Mouse (Mus musculus) cortical plate, adult 2 months (tissue): ENCODE results near the gene Twf2.

Source experiments
- CTCF ChIP-seq: fragments of 200-500 bp; IDR thresholded peaks from 2 replicates; pipeline ENCODE4 v1.5.1; 2011; ENCODE audit warnings: mild to moderate bottlenecking, control low read depth, low read length; ENCODE audit not compliant: insufficient read depth; ENCODE audit errors: extremely low read depth
- POLR2A ChIP-seq: fragments of 200-500 bp; IDR thresholded peaks from 2 replicates; pipeline ENCODE4 v1.6.1; 2011; ENCODE audit warnings: mild to moderate bottlenecking, low read length, control low read depth; ENCODE audit not compliant: insufficient read depth; ENCODE audit errors: extremely low read depth

DNA sequence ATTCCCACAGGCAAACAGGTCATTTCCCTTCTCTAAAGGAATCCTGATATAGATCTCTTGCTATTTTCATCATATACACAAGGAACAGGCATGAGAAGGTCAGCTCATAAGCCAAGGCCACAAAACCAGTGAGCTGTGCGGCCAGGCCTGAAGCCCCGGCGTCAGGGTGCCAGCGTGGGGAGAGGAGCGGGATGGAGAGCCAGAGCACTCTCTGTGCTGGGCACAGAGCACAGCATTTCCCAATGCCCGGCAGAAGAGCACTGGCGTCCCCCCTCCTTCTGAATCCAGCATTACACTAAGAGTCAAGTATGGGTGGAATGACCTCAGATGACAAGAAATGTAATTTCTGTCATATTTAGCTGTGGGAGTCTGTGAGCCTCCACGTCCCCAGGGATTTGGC lies 34.5 kb downstream of the Twf2 start:
- TF ChIP-seq CTCF (no peak), POLR2A (no peak)
